Mouse (Mus musculus) ovary, adult 10 weeks (tissue): ENCODE data around the gene Tdrkh. TPM values are rescaled to one million over a fixed set of nuclear protein-coding genes. Genes with fewer than 3 reads are reported as not detected.

ENCODE experiments used
- polyA plus RNA-seq: library from polyadenylated mRNA; stranded (reverse); fragments of 350-450 nt; fragmentation: Illumina TruSeq; extraction: RNeasy Lipid Tissue Mini Kit (QIAGEN cat#74804); gene quantifications from one replicate; pipeline ENCODE4 v1.2.3, GENCODE M21; 2014

Gene Tdrkh
- 8.3 TPM for polyA plus RNA-seq

GRCm38 (mm10) chr3:94413031-94413679 lies at the start of gene Tdrkh:
TSS of gene Tdrkh (plus strand) at chr3:94413273.

GRCm38 (mm10) chr3:94372641-94373040 lies 40.4 kb upstream of the Tdrkh start, which contains the start of gene Rorc:
TSS of gene Rorc (plus strand) at chr3:94372794.

GRCm38 (mm10) chr3:94398217-94398616 lies 14.9 kb upstream of the Tdrkh start, which contains the start of gene Lingo4:
TSS of gene Lingo4 (plus strand) at chr3:94398517.

GRCm38 (mm10) chr3:94442951-94443596 lies 30.0 kb downstream of the Tdrkh start, which contains the start of gene Mrpl9:
TSS of gene Mrpl9 (plus strand) at chr3:94443318.

GRCm38 (mm10) chr3:94443597-94443964 lies 30.5 kb downstream of the Tdrkh start, which contains the start of gene Oaz3:
TSS of gene Oaz3 (minus strand) at chr3:94443915.

GRCm38 (mm10) chr3:94477981-94478422 lies 64.9 kb downstream of the Tdrkh start, which contains the start of gene Celf3:
TSS of gene Celf3 (plus strand) at chr3:94478295.

GRCm38 (mm10) chr3:94480291-94480884 lies 67.3 kb downstream of the Tdrkh start, which contains the start of gene Riiad1:
TSS of gene Riiad1 (minus strand) at chr3:94480341.

Other genes starting within 250 kb of the Tdrkh start
- gene Gm10696, start 235.1 kb upstream of the Tdrkh start, polyA plus RNA-seq = not detected
- 0.54 TPM for gene Gm5286, start 216.6 kb upstream of the Tdrkh start, polyA plus RNA-seq
- gene Gm4778, start 149.2 kb upstream of the Tdrkh start, polyA plus RNA-seq = not detected
- 18.2 TPM for gene Them4, start 103.2 kb upstream of the Tdrkh start, polyA plus RNA-seq
- not detected for gene Them5, start 71.2 kb upstream of the Tdrkh start, polyA plus RNA-seq
- not detected for gene C2cd4d, start 50.8 kb upstream of the Tdrkh start, polyA plus RNA-seq
- 4.8 TPM for gene Rorc, start 40.5 kb upstream of the Tdrkh start, polyA plus RNA-seq
- not detected for gene Lingo4, start 14.8 kb upstream of the Tdrkh start, polyA plus RNA-seq
- 34.6 TPM for gene Mrpl9, start 30.0 kb downstream of the Tdrkh start, polyA plus RNA-seq
- gene Oaz3, start 30.6 kb downstream of the Tdrkh start, polyA plus RNA-seq = not detected
- not detected for gene Celf3, start 65.0 kb downstream of the Tdrkh start, polyA plus RNA-seq
- gene Riiad1, start 67.1 kb downstream of the Tdrkh start, polyA plus RNA-seq = 9.5 TPM
- gene Snx27, start 169.4 kb downstream of the Tdrkh start, polyA plus RNA-seq = 69.9 TPM
- gene Gm10972, start 229.8 kb downstream of the Tdrkh start, polyA plus RNA-seq = not detected
- gene Tuft1, start 245.6 kb downstream of the Tdrkh start, polyA plus RNA-seq = 1.9 TPM